8 mouse cellular contexts compared by ENCODE assay signal in the genomic region with DNA sequence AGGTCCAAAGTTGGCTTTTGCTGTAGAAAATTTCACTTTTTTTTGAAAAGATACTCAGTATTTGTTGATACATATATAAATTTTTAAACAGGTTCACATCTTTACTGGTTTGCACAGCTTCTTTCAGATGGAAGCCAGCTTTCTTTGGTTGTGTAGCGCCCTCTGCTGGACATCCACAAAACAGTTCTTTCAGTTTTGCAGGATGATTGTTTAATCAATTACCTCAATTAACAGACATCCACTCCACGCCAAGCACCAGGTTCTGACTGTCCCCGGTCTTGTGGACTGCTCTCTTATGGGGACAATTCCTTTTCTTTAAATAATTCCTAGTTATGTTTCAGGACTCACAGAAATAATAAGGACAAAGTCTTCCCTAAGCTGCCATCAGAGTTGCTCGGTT. TPM values are rescaled to one million over a fixed set of nuclear protein-coding genes. Genes with fewer than 3 reads are reported as not detected.
DNase-seq lines count a peak whose midpoint lies in the region; ATAC-seq lines count a peak whose summit lies in the region.

No protein-coding gene starts in this region.

- no peaks in the 10 kb centered on the region for H3K27me3 ChIP-seq in forebrain, embryonic 14.5 days (replicated peaks; ENCODE audit: control insufficient read depth, insufficient read depth, low read length)

- no peak for DNase-seq in cerebellum, adult 9-11 months
- DNase-seq in B cell, adult 2 months = peak; percentile 75 to 78
- DNase-seq in brain, adult 2 months (ENCODE audit: low read depth, low spot score) = peak; percentile 70
- peak; percentile 80 for DNase-seq in forebrain, embryonic 14.5 days (ENCODE audit: low spot score)
- DNase-seq in kidney, postnatal 10 days = peak; percentile 81
- DNase-seq in lung, adult 18-20 months = peak; percentile 41 to 44
- DNase-seq in right cerebral cortex, postnatal 4 days = peak; percentile 80

- H3K36me3 ChIP-seq in forebrain, embryonic 14.5 days (ENCODE audit: control insufficient read depth, insufficient read depth, low read length) = no peaks in the 10 kb centered on the region

- H3K4me1 ChIP-seq in forebrain, embryonic 14.5 days (ENCODE audit: control insufficient read depth, insufficient read depth, low read length) = no peaks in the 10 kb centered on the region

- H3K9me3 ChIP-seq in forebrain, embryonic 14.5 days (replicated peaks; ENCODE audit: control insufficient read depth, low read length) = no peaks in the 10 kb centered on the region

- H3K9ac ChIP-seq in forebrain, embryonic 14.5 days (ENCODE audit: low read length) = no peak overlapping the region

- no peak overlapping the region for H3K27ac ChIP-seq in forebrain, embryonic 14.5 days (ENCODE audit: low read depth, low read length)

- 23% methylated on average over 4 of the region's 4 CpGs for whole genome bisulfite sequencing in forebrain, embryonic 14.5 days

- no peak overlapping the region for H3K4me2 ChIP-seq in forebrain, embryonic 14.5 days (ENCODE audit: low read length)

- no peak overlapping the region for H3K4me3 ChIP-seq in forebrain, embryonic 14.5 days (ENCODE audit: low read depth, low read length)

- ATAC-seq in cerebellum, adult (ENCODE audit: insufficient number of reproducible peaks, low FRiP score, low TSS enrichment) = 0 out of 2 replicates have a peak, but pooled peaks have one; percentile 6
- ATAC-seq in forebrain, embryonic 14.5 days = peak; percentile 46; the same call in 1 of the 2 replicates

RNA-seq across cellular contexts. Expression of a gene that starts 17.9 kb away (rescaled TPM):
- not detected in 2 replicates for polyA plus RNA-seq in forebrain, embryonic 14.5 days (2014; fragmentation: Nextera tagmentation; extraction: Ambion mirVana)

RNA-seq across cellular contexts. Expression of a gene that starts 54.2 kb away (rescaled TPM):
- 1.5 TPM in 2 replicates for polyA plus RNA-seq in forebrain, embryonic 14.5 days (2014; fragmentation: Nextera tagmentation; extraction: Ambion mirVana)
